Mouse (Mus musculus) retina, adult 2 months (tissue): Measurements from ENCODE around the gene Slc35a3.
"Not testable (repeated sequence)": the region's sequence is repeated elsewhere in the genome, so short reads cannot be mapped to it uniquely, and the experiment has no call there.

Experiments used
- DNase-seq: peaks from one replicate; pipeline ENCODE4 v3.0.0-alpha.2; 2012; ENCODE audit warnings: low read depth, low spot score

Slc35a3 gene

DNA sequence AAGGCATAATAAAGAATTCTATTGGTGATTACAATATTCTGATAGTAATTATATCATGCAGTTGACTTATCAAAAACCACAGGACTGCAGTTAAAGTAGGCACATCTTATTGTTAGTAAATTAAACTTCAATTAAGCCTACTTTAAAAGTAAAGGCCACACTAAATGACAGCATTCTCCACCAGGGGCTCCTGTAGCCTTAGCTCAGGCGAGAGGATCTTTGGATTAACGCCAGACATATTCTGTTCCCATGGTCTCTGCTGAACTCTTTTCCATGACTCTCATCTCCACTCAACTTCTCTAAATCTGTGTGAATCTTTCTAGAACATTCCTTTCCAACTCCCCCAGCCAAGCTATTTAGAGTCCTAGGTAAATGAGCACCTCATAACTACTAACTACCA, 13.8 kb downstream of the Slc35a3 start:
- no peak for DNase-seq

- no peak for DNase-seq
These were observed 17.0 kb downstream of the Slc35a3 start for GRCm38 (mm10) chr3:116695666-116695985.

DNA sequence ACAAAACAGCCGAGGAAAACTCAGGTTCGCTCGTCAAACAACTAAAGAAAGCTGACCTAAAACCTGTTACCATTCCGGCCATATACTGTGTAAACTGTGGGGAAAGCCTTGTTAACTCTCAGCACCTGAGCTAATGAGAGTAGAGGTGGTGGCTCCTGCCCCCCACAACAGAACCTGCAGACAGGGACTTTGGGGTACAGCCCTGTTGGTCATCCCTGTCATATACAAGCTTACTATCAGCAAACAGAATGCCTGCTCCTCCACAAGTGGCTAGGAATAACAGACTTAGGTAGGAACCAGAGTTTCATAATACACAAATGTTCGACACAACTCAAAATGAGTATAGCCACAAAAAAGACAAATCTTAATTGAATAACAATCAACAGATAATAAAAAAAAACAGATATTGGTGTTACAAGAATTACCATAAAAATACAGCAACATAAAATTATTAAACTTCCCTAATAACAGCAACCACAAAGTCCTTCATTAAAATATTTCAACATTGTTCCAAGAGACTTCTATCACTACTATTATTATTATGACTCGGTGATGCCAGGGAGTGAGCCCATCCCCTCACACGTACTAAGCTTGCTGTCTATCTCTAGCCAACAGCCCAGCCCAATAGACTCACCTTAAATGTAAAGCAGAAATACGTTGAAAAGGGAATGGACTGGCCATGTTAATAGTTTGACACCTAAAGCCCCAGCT, 17.5 kb downstream of the Slc35a3 start:
- no peak for DNase-seq

- no peak for DNase-seq
These were observed 18.3 kb downstream of the Slc35a3 start for GRCm38 (mm10) chr3:116694312-116694711.

DNA sequence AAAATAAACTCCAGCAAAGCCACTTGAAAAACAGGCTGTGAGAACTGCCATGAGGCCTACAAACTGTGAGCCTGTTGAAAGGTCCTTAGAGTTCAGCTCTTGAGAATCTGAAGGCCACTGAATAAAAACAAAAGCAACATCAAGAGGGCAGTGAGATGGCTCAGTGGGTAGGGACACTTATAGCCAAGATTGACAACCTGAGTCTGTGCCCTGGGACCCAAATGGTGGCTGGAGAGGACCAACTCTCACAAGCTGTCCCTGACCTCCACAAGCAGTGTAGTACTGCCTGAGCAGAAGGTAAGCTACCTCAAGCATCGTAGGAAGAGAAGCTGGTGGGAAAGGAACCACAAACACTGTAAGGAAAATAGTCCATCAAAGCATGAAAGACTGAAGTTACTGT, 31.5 kb downstream of the Slc35a3 start, which contains the start of gene Gm43191:
Gm43191 (minus strand) TSS at position 101 of the 400 bp plus-strand sequence.
- DNase-seq, result no peak

- DNase-seq, result not testable (repeated sequence)
These were observed 48.4 kb downstream of the Slc35a3 start for GRCm38 (mm10) chr3:116664281-116664680.

DNA sequence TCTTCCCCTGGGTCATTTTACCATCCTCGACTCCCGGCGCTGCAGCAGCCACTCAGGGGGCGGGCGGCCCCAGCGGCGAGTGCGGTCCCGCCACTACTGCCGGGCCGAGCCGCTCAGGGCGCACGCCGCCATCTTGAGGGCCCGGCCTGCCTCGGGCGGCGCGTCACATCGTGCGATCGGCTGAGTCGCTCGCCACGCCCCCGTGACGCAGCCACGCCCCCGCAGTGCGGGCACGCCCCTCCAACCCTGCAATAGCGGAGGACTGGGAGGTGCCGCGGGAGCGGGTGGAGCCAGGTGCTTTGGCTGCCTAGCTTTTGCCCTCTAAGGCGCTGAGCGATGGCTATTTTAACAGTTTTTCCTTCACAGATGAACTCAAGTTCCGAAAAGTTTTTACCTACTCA, 50.2 kb downstream of the Slc35a3 start, which contains the start of gene Mfsd14a:
Mfsd14a (minus strand) TSS at position 215 of the 401 bp plus-strand sequence.
- peak; percentile 83 for DNase-seq

GRCm38 (mm10) chr3:116661870-116662414, 50.7 kb downstream of the Slc35a3 start:
- no peak for DNase-seq

DNA sequence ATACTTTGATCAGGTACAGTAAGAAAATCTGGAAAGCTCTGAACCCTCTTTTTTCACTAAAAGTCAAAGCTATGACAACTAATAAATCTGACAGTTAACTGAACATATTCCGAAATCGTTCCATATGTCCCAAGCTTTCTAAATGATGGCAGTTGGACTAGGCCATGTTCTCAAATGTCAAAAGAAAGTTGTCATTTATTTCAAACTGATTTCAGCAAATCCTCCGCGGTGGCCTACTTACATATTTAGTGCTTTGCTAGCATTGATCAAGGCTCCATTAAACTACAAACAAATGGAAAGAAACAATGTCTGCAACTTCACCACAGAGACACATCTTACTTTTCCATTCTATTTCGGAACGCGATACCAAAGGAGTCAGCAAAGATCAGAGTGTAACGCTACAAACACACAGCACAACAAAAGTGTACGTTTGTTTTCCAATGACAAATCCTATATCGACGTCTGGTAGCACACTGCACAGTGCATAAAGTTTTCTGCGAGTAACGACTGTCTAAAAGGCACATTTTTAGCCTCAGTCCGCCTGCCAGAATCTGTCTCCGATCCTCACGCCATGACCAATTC, 51.3 kb downstream of the Slc35a3 start:
- DNase-seq, result no peak

DNA sequence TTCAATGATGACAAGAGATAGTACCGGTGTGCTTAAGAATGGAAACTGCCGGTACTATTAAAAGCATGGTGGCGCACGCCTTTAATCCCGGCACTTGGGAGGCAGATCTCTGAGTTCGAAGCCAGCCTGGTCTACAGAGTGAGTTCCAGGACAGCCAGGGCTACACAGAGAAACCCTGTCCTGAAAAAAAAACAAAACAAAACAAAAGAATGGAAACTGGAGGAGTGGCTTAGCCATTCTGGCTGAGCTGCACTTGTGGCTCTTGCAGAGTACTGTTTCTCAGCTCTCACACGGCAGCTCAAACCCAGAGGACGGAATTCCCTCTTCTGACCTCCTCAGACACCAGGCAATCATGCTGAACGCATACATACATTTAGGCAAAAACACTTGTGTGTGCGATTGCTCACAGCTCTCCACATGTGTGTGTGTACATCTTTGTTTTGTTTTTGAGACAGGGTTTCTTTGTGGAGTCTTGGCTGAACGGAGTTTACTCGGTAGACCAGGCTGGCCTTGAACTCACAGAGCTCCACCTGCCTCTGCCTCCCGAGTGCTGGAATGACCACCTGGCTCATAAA, 52.7 kb downstream of the Slc35a3 start:
- no peak for DNase-seq

GRCm38 (mm10) chr3:116658928-116659565, 53.6 kb downstream of the Slc35a3 start:
- DNase-seq, result no peak

- no peak for DNase-seq
These were observed 56.3 kb downstream of the Slc35a3 start for GRCm38 (mm10) chr3:116656184-116656965.

- not testable (repeated sequence) for DNase-seq
These were observed 58.6 kb downstream of the Slc35a3 start for GRCm38 (mm10) chr3:116654051-116654450.

GRCm38 (mm10) chr3:116653278-116653945, 59.2 kb downstream of the Slc35a3 start:
- no peak for DNase-seq

GRCm38 (mm10) chr3:116652033-116652446, 60.6 kb downstream of the Slc35a3 start:
- no peak for DNase-seq

DNA sequence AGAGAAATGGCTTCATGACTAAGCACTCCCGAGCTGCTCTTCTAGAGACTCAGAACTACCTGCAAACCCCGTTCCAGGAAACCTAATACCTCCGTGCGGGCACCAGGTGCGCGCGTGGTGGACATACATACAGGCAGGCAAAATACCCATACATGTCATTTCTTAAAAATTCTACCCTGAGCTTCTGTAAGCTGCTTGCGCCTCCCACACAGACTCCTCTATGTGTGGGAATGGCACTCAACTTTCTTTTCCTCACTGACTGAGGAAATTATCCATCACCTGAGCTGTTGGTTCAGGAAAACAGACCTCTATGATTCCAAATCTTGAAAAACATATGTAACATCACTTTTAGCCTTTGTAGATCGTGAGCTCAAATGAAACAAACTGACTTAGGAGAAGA, 61.9 kb downstream of the Slc35a3 start:
- no peak for DNase-seq

DNA sequence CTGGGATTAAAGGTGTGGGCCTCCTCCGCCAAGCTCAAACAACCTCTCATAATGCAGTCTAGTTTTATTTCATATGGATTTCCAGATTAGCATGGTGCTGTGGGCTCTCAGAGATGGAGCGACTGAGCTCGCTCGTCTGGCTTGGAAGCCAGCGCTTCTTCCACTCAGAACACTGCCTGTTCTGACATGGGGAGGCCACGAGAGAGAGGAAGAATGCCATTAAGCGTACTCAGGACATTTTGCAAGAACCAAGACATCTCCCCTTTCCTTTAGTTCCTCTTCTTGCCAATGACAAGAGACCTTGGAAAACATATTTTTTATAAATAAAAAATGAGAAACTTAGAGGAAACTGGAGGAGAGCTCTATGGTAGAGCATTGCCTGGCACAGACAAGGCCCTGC, 63.8 kb downstream of the Slc35a3 start:
- no peak for DNase-seq

DNA sequence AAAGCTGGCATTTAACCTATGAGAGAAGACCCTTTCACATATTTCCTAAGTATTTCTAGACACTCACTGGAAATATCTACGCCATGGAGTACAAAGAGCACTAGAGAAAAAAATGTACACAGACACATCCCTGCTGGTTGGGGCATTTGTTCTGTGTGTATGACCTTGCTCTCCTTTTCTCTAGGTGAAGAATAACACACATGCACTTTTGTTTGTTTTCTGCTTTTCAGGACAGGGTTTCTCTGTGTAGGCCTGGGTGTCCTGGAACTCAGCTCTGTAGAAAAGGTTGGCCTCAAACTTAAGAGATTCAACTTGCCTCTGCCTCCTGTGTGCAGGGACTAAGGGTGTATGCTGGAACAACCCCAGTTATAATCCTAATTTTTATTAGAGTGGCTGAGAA, 66.2 kb downstream of the Slc35a3 start:
- DNase-seq, result no peak

- DNase-seq, result no peak
These were observed 70.3 kb downstream of the Slc35a3 start for GRCm38 (mm10) chr3:116642373-116642772.

DNA sequence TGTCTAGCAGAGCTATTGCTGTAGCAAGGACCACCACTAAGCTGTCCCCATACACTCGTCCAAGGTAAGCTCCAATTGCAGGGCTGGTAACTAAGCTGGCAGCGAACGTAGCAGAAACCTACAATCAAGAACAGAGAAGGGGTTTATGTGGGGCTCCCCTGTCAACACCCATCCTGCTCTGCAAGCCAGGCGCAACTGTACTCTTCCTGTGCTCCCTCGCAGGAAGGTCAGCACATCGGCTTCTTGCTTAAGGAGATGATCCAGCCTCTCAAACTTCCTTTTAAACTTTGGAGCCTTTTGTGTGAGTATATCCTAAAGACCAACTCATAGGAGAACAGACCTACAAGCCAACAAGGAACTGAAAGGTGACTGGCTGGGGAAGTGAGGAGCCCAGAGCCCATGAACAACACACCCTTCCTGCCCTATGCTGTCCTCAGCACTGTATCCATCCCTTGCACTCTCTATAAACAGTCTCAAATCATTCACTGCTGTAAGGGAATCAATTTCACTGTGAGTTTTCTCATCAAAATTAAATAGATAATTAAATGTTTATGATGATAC, 70.7 kb downstream of the Slc35a3 start:
- DNase-seq, result no peak

GRCm38 (mm10) chr3:116640024-116640423, 72.6 kb downstream of the Slc35a3 start:
- DNase-seq, result no peak
